Mouse (Mus musculus) lung, postnatal 0 days (tissue): ENCODE data around the gene Pm20d1. TPM values are rescaled to one million over a fixed set of nuclear protein-coding genes. Genes with fewer than 3 reads are reported as not detected.

Source experiments
- ATAC-seq: fragments of 200-750 bp; cut with Nextera tagmentation; 2 replicates; pipeline ENCODE4 v1.8.0; 2017; ENCODE audit warnings: moderate library complexity
- DNase-seq: peaks from one replicate; pipeline ENCODE4 v3.0.0-alpha.2; 2016; ENCODE audit warnings: low spot score
- H3K27ac ChIP-seq: fragments of 300-500 bp; sonication (generic); 2 replicates; pipeline ENCODE4 v1.5.1; 2014; ENCODE audit warnings: antibody characterized with exemption, mild to moderate bottlenecking, low read length, mixed read lengths
- H3K27me3 ChIP-seq: fragments of 300-500 bp; sonication (generic); replicated peaks from 2 replicates; pipeline ENCODE4 v1.6.1; 2014; ENCODE audit warnings: low read length, mixed read lengths; ENCODE audit not compliant: insufficient read depth
- H3K36me3 ChIP-seq: fragments of 300-500 bp; sonication (generic); 2 replicates; pipeline ENCODE4 v1.6.1; 2014; ENCODE audit warnings: low read length, mixed read lengths; ENCODE audit not compliant: insufficient read depth
- H3K4me1 ChIP-seq: fragments of 300-500 bp; sonication (generic); 2 replicates; pipeline ENCODE4 v1.6.1; 2014; ENCODE audit warnings: antibody characterized with exemption, low read depth, low read length, mixed read lengths; ENCODE audit not compliant: insufficient read depth
- H3K4me2 ChIP-seq: fragments of 300-500 bp; sonication (generic); replicated peaks from 2 replicates; pipeline ENCODE4 v1.6.1; 2014; ENCODE audit warnings: low read depth, mild to moderate bottlenecking, low read length, moderate library complexity, mixed read lengths
- H3K4me3 ChIP-seq: fragments of 300-500 bp; sonication (generic); 2 replicates; pipeline ENCODE4 v1.5.1; 2014; ENCODE audit warnings: low read depth, low read length
- H3K9ac ChIP-seq: fragments of 300-500 bp; sonication (generic); replicated peaks from 2 replicates; pipeline ENCODE4 v1.6.1; 2014; ENCODE audit warnings: low read depth, mild to moderate bottlenecking
- H3K9me3 ChIP-seq: fragments of 300-500 bp; sonication (generic); 2 replicates; pipeline ENCODE4 v1.6.1; 2016; ENCODE audit warnings: low read length, mixed read lengths
- CTCF ChIP-seq: IDR thresholded peaks from 2 replicates; pipeline ENCODE4 v1.5.1; 2016; ENCODE audit warnings: antibody characterized with exemption, mild to moderate bottlenecking
- EP300 ChIP-seq: IDR thresholded peaks from 2 replicates; pipeline ENCODE4 v1.6.1; 2016; ENCODE audit warnings: antibody characterized with exemption, mild to moderate bottlenecking, control low read depth
- WGBS: fragments of 180-500 bp; shearing (Covaris S2); extraction: QIAGEN DNeasy Blood & Tissue Kit; methylation state at CpG from one replicate; pipeline ENCODE4 v1.1.7; 2014; 5-methylcytosine and 5-hydroxymethylcytosine counted together
- polyA plus RNA-seq: library from polyadenylated mRNA; unstranded; fragments of >200 nt; fragmentation: Nextera tagmentation; extraction: Ambion mirVana; gene quantifications from 2 replicates; pipeline ENCODE4 v1.2.1, GENCODE M21; 2015

Pm20d1 gene
- 1.6 TPM in 2 replicates for polyA plus RNA-seq

DNA sequence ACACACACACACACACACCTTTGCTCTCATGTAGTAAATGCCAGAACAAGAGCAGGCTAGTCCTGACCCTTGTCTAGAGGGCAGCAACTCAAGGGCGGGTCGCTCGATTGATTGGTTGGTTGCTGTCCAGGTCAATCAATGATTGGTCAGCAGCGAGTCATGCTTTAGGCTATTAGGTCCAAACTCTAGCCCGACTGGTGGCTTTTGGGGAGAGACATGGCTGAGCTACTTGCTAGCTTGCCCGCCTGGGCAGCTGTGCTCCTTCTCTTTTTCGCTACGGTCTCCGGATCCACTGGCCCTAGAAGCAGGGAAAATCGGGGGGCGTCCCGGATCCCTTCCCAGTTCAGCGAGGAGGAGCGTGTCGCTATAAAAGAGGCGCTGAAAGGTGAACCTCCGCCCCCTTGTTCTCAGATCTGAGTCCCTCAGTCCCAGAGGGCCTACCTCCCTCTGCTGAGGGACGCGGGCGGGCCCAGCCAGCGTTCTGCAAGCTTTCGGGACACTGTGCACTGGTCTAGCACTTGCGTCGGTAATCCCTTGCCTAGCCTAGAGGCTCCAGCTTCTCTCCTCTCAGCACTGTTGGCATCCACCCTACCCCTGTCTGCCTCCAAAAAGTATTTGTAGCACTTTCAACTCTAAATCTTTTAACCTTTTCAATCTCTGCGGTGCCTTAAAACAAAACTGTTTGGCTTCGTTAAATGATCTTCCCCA lies at the start of gene Pm20d1:
Pm20d1 (plus strand) TSS at position 180 of the 708 bp plus-strand sequence.
- Histone ChIP-seq H3K4me2 (peak within 1 kb of the TSS; percentile 44), H3K36me3 (no peaks in the 10 kb centered on the region), H3K4me1 (no peaks in the 10 kb centered on the region), H3K4me3 (no peak within 1 kb of the TSS), H3K9me3 (no peaks in the 10 kb centered on the region), H3K27ac (no peak within 1 kb of the TSS), H3K9ac (no peak within 1 kb of the TSS), H3K27me3 (no peaks in the 10 kb centered on the region)
- 14% methylated on average over 26 of the region's 26 CpGs for WGBS
- peak; percentile 87 for ATAC-seq
- TF ChIP-seq EP300 (no peak), CTCF (no peak)
- DNase-seq: peak; percentile 58

DNA sequence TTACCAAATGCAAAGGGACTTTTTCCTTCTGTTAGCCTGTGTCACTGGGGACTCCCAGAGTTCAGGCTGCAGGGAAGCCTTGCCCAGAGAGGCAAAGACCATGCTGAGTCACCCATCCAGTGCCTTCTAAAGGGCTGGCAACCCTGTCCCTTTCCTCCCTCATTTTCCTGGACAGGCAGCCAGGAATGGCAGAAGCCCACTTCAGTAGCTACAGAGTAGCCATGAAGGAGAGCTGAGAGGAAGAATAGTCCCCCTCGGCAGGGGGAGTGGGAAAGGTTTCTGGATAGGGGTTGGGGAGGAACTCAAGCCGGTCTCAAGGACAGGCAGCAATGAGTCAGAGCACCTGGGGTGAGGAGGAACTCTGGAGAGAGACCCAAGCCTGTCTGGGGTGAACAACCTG lies 49.4 kb upstream of the Pm20d1 start:
- DNase-seq: peak; percentile 53
- peak overlapping the region; percentile 20; the same call in 1 of the 2 replicates for H3K27ac ChIP-seq
- H3K4me2 ChIP-seq: 0 out of 2 replicates have a peak overlapping the region, but pooled peaks have one; percentile 11
- H3K9me3 ChIP-seq: no peaks in the 10 kb centered on the region
- peaks cover 5% of the 10 kb centered on the region; the same call in 1 of the 2 replicates for H3K4me1 ChIP-seq
- H3K36me3 ChIP-seq: no peaks in the 10 kb centered on the region
- peak; percentile 18 for ATAC-seq
- H3K4me3 ChIP-seq: no peak overlapping the region
- WGBS: 45% methylated on average over 2 of the region's 2 CpGs
- no peak overlapping the region for H3K9ac ChIP-seq
- H3K27me3 ChIP-seq: no peaks in the 10 kb centered on the region
- TF ChIP-seq CTCF (no peak), EP300 (no peak)

- Histone ChIP-seq H3K4me3 (no peak overlapping the region), H3K36me3 (no peaks in the 10 kb centered on the region), H3K9me3 (no peaks in the 10 kb centered on the region), H3K27ac (no peak overlapping the region), H3K4me1 (peaks cover 5% of the 10 kb centered on the region; the same call in 1 of the 2 replicates), H3K4me2 (no peak overlapping the region), H3K27me3 (no peaks in the 10 kb centered on the region), H3K9ac (no peak overlapping the region)
- no peak for DNase-seq
- TF ChIP-seq EP300 (no peak), CTCF (no peak)
- 89% methylated on average over 2 of the region's 2 CpGs for WGBS
- ATAC-seq: no peak
Observed at GRCm38 (mm10) chr1:131748636-131749035, 48.5 kb upstream of the Pm20d1 start.

- Histone ChIP-seq H3K27ac (peak overlapping the region; percentile 57; the same call in 1 of the 2 replicates), H3K27me3 (no peaks in the 10 kb centered on the region), H3K9me3 (no peaks in the 10 kb centered on the region), H3K9ac (no peak overlapping the region), H3K36me3 (no peaks in the 10 kb centered on the region), H3K4me3 (no peak overlapping the region), H3K4me2 (no peak overlapping the region), H3K4me1 (peaks cover 5% of the 10 kb centered on the region; the same call in 1 of the 2 replicates)
- TF ChIP-seq EP300 (no peak), CTCF (no peak)
- peak; percentile 66 for ATAC-seq
- DNase-seq: peak; percentile 85
- WGBS: 57% methylated on average over 15 of the region's 15 CpGs
Observed at GRCm38 (mm10) chr1:131749706-131750545, 47.3 kb upstream of the Pm20d1 start.

GRCm38 (mm10) chr1:131751181-131751890 lies 45.8 kb upstream of the Pm20d1 start:
- Histone ChIP-seq H3K27me3 (no peaks in the 10 kb centered on the region), H3K9me3 (no peaks in the 10 kb centered on the region), H3K4me3 (no peak overlapping the region), H3K9ac (no peak overlapping the region), H3K27ac (0 out of 2 replicates have a peak overlapping the region, but pooled peaks have one; percentile 9), H3K4me2 (no peak overlapping the region), H3K4me1 (peaks cover 5% of the 10 kb centered on the region; the same call in 1 of the 2 replicates), H3K36me3 (no peaks in the 10 kb centered on the region)
- 55% methylated on average over 3 of the region's 3 CpGs for WGBS
- DNase-seq: peak; percentile 80
- ATAC-seq: peak; percentile 47
- TF ChIP-seq EP300: no peak
- TF ChIP-seq CTCF: no peak
